Mouse (Mus musculus) C2C12 (cell line): Measurements from ENCODE around the gene Ppm1l. TPM values are rescaled to one million over a fixed set of nuclear protein-coding genes. Genes with fewer than 3 reads are reported as not detected.

ENCODE experiments used
- H3K27me3 ChIP-seq: one replicate; pipeline ENCODE4 v1.6.1; 2011; ENCODE audit not compliant: control insufficient read depth, insufficient read depth, insufficient read length
- H3K36me3 ChIP-seq: one replicate; pipeline ENCODE4 v1.6.1; 2011; ENCODE audit not compliant: control insufficient read depth, insufficient read depth
- H3K4me3 ChIP-seq: one replicate; pipeline ENCODE4 v1.5.1; 2011; ENCODE audit warnings: mild to moderate bottlenecking, control low read depth; ENCODE audit not compliant: poor library complexity, insufficient read depth, severe bottlenecking
- H3K79me2 ChIP-seq: one replicate; pipeline ENCODE4 v1.6.1; 2011; ENCODE audit not compliant: control insufficient read depth, insufficient read depth
- H3K79me3 ChIP-seq: one replicate; pipeline ENCODE4 v1.6.1; 2011; ENCODE audit warnings: low read depth, control low read depth
- H3ac ChIP-seq: one replicate; pipeline ENCODE3; 2011; ENCODE audit warnings: low read depth; ENCODE audit not compliant: control insufficient read depth, insufficient read length
- CEBPB ChIP-seq: IDR thresholded peaks from one replicate; pipeline ENCODE4 v1.6.1; 2011; ENCODE audit warnings: low read depth, mild to moderate bottlenecking, control low read depth, moderate library complexity
- CTCF ChIP-seq: IDR thresholded peaks from one replicate; pipeline ENCODE4 v1.5.1; 2011; ENCODE audit not compliant: control insufficient read depth, insufficient read depth, insufficient read length
- FOSL1 ChIP-seq: IDR thresholded peaks from one replicate; pipeline ENCODE4 v1.8.0; 2011; ENCODE audit warnings: mild to moderate bottlenecking, low read length; ENCODE audit not compliant: poor library complexity, insufficient read depth, severe bottlenecking
- MAX ChIP-seq: IDR thresholded peaks from one replicate; pipeline ENCODE4 v1.6.1; 2011; ENCODE audit warnings: mild to moderate bottlenecking, control low read depth
- MYOD1 ChIP-seq: IDR thresholded peaks from one replicate; pipeline ENCODE4 v1.6.1; 2011; ENCODE audit warnings: low read depth; ENCODE audit not compliant: control insufficient read depth, insufficient read length
- MYOG ChIP-seq: IDR thresholded peaks from one replicate; pipeline ENCODE4 v1.6.1; 2011; ENCODE audit not compliant: control insufficient read depth, insufficient read length; ENCODE audit errors: extremely low read depth
- USF1 ChIP-seq: IDR thresholded peaks from one replicate; pipeline ENCODE4 v1.6.1; 2011; ENCODE audit warnings: low read depth, mild to moderate bottlenecking, control low read depth, moderate library complexity
- polyA plus RNA-seq: library from polyadenylated mRNA; unstranded; fragments of >200 nt; fragmentation: generic; extraction: Trizol; gene quantifications from one replicate; pipeline ENCODE4 v1.2.1, GENCODE M21; 2012; ENCODE audit warnings: missing spikeins

The Ppm1l gene
- polyA plus RNA-seq, 1 experiment, result 3.7 TPM

- no peak for TF ChIP-seq CTCF
- no peak for TF ChIP-seq MYOD1
- no peak for TF ChIP-seq USF1
- no peak for TF ChIP-seq MYOG
- no peak for TF ChIP-seq CEBPB
- TF ChIP-seq FOSL1, result no peak
- TF ChIP-seq MAX, result no peak
- H3K4me3 ChIP-seq, result no peak overlapping the region
- no peaks in the 10 kb centered on the region for H3K79me2 ChIP-seq
- no peaks in the 10 kb centered on the region for H3K79me3 ChIP-seq
- no peaks in the 10 kb centered on the region for H3K27me3 ChIP-seq
- no peak overlapping the region for H3ac ChIP-seq
- H3K36me3 ChIP-seq, result no peaks in the 10 kb centered on the region
Measured at GRCm38 (mm10) chr3:69548704-69549455, 232.2 kb downstream of the Ppm1l start.

GRCm38 (mm10) chr3:69549602-69550001 is 232.9 kb downstream of the Ppm1l start:
- Histone ChIP-seq H3K79me2 (no peaks in the 10 kb centered on the region), H3K4me3 (no peak overlapping the region), H3ac (no peak overlapping the region), H3K79me3 (no peaks in the 10 kb centered on the region), H3K36me3 (no peaks in the 10 kb centered on the region), H3K27me3 (no peaks in the 10 kb centered on the region)
- TF ChIP-seq USF1 (no peak), CEBPB (no peak), FOSL1 (no peak), MYOG (no peak), MYOD1 (no peak), CTCF (no peak), MAX (no peak)

GRCm38 (mm10) chr3:69555511-69555910 is 238.8 kb downstream of the Ppm1l start:
- Histone ChIP-seq H3K27me3 (no peaks in the 10 kb centered on the region), H3K36me3 (no peaks in the 10 kb centered on the region), H3K79me2 (no peaks in the 10 kb centered on the region), H3K4me3 (no peak overlapping the region), H3K79me3 (no peaks in the 10 kb centered on the region), H3ac (no peak overlapping the region)
- TF ChIP-seq CTCF (no peak), USF1 (no peak), MYOG (no peak), MAX (no peak), MYOD1 (no peak), FOSL1 (no peak), CEBPB (no peak)

- Histone ChIP-seq H3K27me3 (no peaks in the 10 kb centered on the region), H3K79me3 (no peaks in the 10 kb centered on the region), H3K4me3 (no peak overlapping the region), H3ac (no peak overlapping the region), H3K79me2 (no peaks in the 10 kb centered on the region), H3K36me3 (no peaks in the 10 kb centered on the region)
- no peak for TF ChIP-seq CEBPB
- TF ChIP-seq USF1, result no peak
Measured at GRCm38 (mm10) chr3:69556092-69556778, 239.6 kb downstream of the Ppm1l start.

GRCm38 (mm10) chr3:69559316-69559974 is 242.8 kb downstream of the Ppm1l start:
- no peaks in the 10 kb centered on the region for H3K27me3 ChIP-seq

More at GRCm38 (mm10) chr3:69559316-69559974, 242.8 kb downstream of the Ppm1l start:
- Histone ChIP-seq H3K79me3 (no peaks in the 10 kb centered on the region), H3K36me3 (no peaks in the 10 kb centered on the region), H3ac (no peak overlapping the region), H3K4me3 (no peak overlapping the region), H3K79me2 (no peaks in the 10 kb centered on the region)
- TF ChIP-seq MYOD1 (no peak), CTCF (no peak), MYOG (no peak), MAX (no peak), FOSL1 (no peak), USF1 (no peak)
